Mouse (Mus musculus) Patski (cell line): ENCODE results near the gene Samd1. TPM values are rescaled to one million over a fixed set of nuclear protein-coding genes. Genes with fewer than 3 reads are reported as not detected.
A peak's percentile ranks its signal among the peaks of the same experiment; 100 is the strongest.

Experiments used
- ATAC-seq: fragments of 100-300 bp; one replicate; pipeline ENCODE4 v1.8.0; 2021
- CTCF ChIA-PET: fragments of 350-600 bp; sonication (Branson Sonifier 250); formaldehyde crosslinking; loops from one replicate; lab custom pipeline; 2022; ENCODE audit warnings: inconsistent platforms; lab: Charles Lee
- POLR2A ChIA-PET: fragments of 350-600 bp; sonication (Branson Sonifier 250); formaldehyde crosslinking; loops from one replicate; lab custom pipeline; 2022; ENCODE audit warnings: antibody characterized with exemption, inconsistent platforms; lab: Charles Lee
- DNase-seq: peaks from one replicate; pipeline ENCODE4 v3.0.0-alpha.2; 2011; ENCODE audit warnings: low read depth, low spot score
- H3K27me3 ChIP-seq: fragments of 371-371 bp; one replicate; pipeline ENCODE4 v1.5.1; 2021
- CTCF ChIP-seq: fragments of 100-300 bp; IDR thresholded peaks from one replicate; pipeline ENCODE4 v1.5.1; 2021
- in situ Hi-C: fragments of 300-500 bp; cut with MboI; formaldehyde crosslinking; loops from 3 replicates; pipeline ENCODE4 v1.11.1; 2018; ENCODE audit warnings: low pct_unique_long_range_greater_than_20kb, mixed read lengths
- polyA plus RNA-seq: library from polyadenylated mRNA; unstranded; gene quantifications from one replicate; pipeline ENCODE4 v1.2.3, GENCODE M21; 2021

Samd1 gene
- polyA plus RNA-seq, 1 experiment from 2014 or later, result 42.5 TPM

DNA sequence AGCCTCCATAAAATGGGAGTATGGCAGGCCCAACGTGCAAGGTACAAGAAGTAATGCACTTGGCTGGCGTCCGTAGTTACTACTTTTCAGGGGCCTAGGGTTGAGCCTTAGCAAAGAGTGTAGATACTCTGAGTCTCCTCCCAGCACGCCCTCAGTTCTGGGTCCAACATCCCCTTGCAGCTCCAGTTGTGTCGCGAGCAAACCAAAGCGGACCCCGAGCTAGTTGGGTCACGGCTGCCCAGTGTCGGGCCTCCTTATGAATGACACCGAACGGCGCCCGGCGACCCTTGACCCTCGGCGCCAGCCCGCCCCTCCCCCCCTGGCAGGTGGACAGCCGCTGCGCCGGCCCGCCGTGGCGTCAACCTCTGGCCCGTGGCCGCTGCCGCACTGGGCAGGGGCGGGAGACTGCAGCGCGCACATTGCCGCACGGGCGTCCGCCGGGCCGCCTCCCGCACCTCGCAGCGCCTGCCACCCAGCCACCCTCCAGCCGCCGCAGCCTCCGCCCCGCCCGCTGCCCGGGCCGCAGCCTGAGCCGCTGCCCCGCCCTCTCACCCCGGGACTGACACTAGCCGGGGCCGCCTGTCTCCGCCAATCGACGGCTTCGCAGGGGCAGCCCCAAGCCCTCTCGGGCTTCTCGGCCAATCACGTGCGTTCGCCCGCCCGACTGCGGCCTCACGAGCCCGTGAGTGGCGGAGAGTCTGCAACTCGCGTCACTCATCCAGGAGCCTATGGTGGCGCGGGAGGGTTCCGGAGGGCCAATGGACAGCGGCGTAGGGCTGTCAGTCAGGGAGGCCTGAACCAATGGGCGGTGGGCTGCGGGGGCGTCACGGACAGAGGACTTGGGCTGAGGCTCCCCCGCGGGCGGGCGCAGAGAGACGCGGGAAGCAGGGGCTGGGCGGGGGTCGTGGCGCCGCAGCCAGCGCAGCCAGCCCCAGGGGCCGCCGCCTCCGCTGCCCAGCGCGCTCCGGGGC, 25.0 kb upstream of the Samd1 start, which contains the start of gene Prkaca:
TSS of gene Prkaca (plus strand) at position 844 of the 971 bp plus-strand sequence.
- DNase-seq, result peak; percentile 88
- CTCF ChIA-PET, result no interaction called here
- no peak for TF ChIP-seq CTCF
- no peaks in the 10 kb centered on the region for H3K27me3 ChIP-seq
- peak; percentile 97 for ATAC-seq
- in situ Hi-C loops, result no loop called here
- POLR2A ChIA-PET, result no interaction called here

DNA sequence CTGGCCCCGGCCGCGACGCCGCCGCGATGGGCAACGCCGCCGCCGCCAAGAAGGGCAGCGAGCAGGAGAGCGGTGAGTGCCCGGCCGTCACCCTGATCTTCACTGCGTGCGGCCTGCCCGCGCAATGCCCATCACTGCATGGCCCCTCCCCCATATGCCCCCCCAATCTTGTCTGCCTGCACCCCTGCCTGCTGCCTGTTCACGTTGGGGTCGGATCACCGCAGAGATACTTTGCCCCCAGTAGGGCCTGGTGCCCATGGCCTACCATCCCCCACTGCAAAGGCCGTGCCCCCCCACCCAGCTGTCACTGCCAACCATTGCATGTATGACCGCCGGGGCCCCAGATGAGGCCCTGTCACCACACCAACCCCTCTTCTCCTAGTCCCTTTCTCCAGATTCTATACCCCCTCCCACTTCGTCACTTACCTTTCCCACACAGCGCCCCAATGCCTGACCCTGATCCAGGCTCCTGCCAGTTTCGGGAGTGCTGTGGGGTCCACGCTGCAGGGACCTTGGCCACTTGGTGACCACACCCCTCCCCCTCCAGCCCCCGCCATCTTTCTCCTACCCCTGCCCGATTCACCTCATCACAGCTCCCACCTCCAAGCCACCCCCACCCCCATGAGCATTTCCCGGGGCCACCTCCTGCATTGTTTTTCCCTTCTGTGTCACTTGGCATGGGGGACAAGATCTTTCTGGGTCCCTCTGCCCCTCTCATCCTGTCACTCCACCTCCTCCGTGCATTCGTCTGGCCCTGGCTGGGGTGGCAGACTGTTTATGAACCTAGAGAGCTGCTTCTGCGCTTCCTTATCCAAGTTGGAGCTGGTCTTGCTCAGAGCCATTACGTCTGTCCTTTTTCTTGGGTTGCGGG, 24.1 kb upstream of the Samd1 start:
- CTCF ChIA-PET, result no interaction called here
- peak; percentile 38 for ATAC-seq

DNA sequence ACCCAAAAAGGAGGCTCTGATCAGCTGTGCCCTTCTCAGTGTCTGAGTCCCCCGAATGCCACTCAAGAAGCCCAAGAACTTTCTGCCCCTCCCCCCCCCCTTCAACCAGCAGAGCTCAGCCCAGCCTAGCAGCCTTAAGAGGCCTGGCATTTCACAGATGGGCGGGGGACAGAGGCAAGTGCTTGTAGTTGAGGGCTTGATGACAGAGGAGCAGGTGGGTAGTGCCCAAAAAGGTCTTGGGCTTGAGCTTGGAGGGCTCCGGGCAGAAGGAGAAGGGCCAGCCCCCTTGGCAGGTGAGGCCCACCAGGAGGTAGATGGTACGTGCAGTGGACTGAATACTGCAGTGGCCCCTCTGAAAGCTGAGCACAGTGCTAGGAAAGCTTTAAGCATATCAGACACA, 23.0 kb upstream of the Samd1 start:
- POLR2A ChIA-PET, result interaction anchor here (0.7 kb wide), 1 partner anchor 681 kb away, joined by 8 read pairs; no protein-coding TSS in a partner anchor
- ATAC-seq, result no peak
- in situ Hi-C loops, result no loop called here
- CTCF ChIA-PET, result interaction anchor here (1.0 kb wide), 1 partner anchor 19 kb away, joined by 4 read pairs; no protein-coding TSS in a partner anchor
- DNase-seq, result no peak
- no peak for TF ChIP-seq CTCF
- no peaks in the 10 kb centered on the region for H3K27me3 ChIP-seq

More for the DNA sequence above, 24.1 kb upstream of the Samd1 start:
- H3K27me3 ChIP-seq, result no peaks in the 10 kb centered on the region
- no peak for TF ChIP-seq CTCF
- in situ Hi-C loops, result no loop called here
- no peak for DNase-seq
- POLR2A ChIA-PET, result no interaction called here

DNA sequence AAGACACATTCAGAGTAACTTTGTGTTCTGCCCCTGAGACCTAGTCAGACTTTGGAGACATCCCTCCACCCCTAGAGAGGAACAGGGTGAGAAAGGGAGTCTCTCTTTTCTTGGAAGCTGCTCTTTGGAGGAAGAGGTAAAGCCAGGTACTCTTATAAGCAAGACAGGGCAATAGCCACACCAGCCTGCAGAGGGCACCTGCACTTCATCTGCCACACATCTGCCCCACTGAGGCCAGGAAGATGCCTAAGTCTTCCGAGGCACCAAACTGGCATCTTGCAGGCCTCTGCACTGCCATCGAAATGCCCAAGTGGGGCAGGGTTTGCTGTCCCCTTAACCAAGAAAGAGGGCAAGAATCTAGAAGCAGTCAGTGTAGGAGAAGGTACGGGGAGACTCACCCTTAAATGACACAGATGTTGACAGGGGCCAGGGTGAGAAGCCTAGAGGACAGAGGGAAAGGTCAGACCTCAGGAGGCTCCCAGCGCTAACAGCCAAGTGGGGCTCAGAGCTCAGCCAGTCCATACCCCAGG, 21.3 kb upstream of the Samd1 start:
- DNase-seq (no peak), ATAC-seq (no peak)
- in situ Hi-C loops, result no loop called here
- no peak for TF ChIP-seq CTCF
- no peaks in the 10 kb centered on the region for H3K27me3 ChIP-seq
- ChIA-PET POLR2A (no interaction called here), CTCF (interaction anchor here (1.1 to 1.4 kb wide), 3 partner anchors 12 to 23 kb away, joined by 3 to 6 read pairs (median 4); no protein-coding TSS in a partner anchor)

DNA sequence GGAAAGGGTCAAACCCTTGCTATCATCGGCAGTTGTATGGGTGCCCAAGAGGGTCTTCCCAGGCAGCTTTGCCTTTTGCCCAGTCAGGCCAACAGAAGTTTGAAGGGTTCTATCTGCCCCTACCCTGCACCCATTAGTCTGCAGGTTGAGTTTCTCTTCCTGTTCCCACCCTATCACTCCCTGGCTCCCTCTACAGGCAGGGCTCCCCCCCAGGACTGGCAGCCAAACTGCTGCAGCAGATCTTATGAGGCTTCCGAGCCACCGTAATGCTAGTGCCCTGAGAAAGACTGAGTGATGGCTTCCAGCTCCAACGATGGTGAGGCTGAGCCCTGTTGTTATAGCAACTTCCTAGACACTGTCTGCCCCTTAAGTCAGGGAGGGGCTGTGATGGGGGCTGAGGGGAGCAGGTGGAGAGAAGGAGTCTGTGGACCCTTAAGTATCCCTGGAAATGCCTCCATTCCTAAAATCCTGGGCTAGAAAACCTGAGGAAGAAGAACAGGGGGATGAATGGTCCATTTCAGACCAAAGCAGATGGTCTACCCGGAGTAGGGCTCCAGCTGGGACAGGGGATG, 20.6 kb upstream of the Samd1 start:
- ATAC-seq, result no peak
- TF ChIP-seq CTCF, result no peak
- in situ Hi-C loops, result no loop called here
- no peaks in the 10 kb centered on the region for H3K27me3 ChIP-seq
- DNase-seq, result no peak
- ChIA-PET CTCF (interaction anchor here (1.3 kb wide), 1 partner anchor 11 kb away, joined by 5 read pairs; no protein-coding TSS in a partner anchor), POLR2A (interaction anchor here (0.7 kb wide), 1 partner anchor 12 kb away, joined by 3 read pairs; no protein-coding TSS in a partner anchor)

DNA sequence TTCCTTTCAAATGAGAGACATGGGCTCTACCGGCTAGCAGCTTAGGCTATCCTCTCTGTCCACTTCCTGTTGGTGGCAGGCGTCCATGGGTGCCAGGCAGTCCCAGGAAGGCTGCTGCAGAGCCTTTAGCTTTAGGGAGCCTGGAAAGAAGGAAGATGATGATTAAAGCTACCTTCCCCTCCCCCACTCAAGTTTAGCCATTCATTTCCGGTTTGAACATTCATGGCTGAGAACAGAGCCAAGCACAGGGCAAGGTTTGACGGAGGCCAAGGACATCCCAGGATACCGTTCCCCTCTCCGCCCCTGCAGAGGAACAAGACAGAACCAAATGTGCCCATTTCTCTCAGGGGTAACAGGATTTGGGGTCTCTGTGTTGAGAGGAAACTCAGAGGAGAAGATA, 19.8 kb upstream of the Samd1 start:
- no peak for TF ChIP-seq CTCF
- ChIA-PET POLR2A (no interaction called here), CTCF (interaction anchor here (1.3 kb wide), 1 partner anchor 10 kb away, joined by 5 read pairs; no protein-coding TSS in a partner anchor)
- no peak for DNase-seq
- in situ Hi-C loops, result no loop called here
- H3K27me3 ChIP-seq, result no peaks in the 10 kb centered on the region
- no peak for ATAC-seq

DNA sequence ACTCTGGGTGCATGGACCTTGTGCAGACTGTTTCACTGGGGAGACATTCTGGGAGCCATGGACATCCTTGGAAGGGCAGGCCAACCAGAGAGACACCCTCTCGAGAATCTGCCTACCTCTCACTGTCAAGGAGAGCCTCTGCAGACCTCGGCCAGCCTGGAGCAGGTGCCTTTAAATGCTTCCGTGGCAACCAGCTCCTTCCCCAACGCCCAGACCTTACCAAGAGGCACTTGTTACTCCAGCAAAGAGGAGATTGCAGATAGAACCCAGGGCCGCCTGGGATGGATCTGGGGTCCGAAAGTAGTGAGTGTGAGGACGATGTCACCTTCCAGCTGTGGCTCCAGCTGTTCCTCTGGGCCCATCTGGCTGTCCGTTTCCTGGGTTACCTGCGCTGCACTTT, 19.3 kb upstream of the Samd1 start:
- ATAC-seq (no peak), DNase-seq (no peak)
- in situ Hi-C loops, result no loop called here
- H3K27me3 ChIP-seq, result no peaks in the 10 kb centered on the region
- POLR2A ChIA-PET, result no interaction called here
- no peak for TF ChIP-seq CTCF
- CTCF ChIA-PET, result interaction anchor here (1.3 kb wide), 1 partner anchor 9 kb away, joined by 5 read pairs; no protein-coding TSS in a partner anchor

DNA sequence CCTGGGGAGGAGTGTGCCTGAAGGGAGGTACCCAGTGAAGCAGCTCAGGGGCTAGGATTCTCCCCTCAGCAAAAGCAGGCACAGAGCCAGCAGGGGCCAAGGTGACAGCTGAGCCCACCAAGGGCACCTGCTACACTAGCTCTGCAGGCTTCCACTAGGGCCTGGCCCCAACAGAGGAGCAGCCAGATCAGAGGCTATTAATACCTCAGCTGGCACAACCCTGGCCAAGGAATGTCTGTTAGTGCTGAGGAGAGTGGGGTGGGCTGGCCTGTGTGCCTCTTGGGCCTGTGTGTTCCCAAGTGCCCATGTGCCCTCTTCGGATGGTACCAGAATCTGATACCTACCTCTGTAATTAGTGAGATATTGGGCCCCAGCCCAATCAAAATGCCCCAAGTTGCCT, 17.2 kb upstream of the Samd1 start:
- ChIA-PET CTCF (no interaction called here), POLR2A (no interaction called here)
- TF ChIP-seq CTCF, result no peak
- in situ Hi-C loops, result no loop called here
- no peaks in the 10 kb centered on the region for H3K27me3 ChIP-seq
- DNase-seq (no peak), ATAC-seq (no peak)

DNA sequence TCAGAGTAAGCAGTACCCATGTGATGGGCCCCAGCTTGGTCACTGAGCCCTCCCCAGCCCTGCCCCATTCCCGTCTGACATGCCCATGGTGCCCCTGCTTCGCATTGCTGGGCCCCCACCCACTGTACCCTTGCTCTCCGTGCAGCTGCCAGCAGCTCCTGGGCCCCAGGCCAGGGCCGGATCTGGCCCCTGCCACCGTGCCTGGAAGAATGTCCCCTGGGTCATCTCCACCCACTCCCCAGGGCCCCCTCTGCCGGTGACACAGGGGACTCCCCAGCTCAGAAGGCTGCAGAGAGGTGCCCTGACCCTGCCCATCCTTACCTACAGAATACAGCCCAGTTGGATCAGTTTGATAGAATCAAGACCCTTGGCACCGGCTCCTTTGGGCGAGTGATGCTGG, 16.6 kb upstream of the Samd1 start:
- TF ChIP-seq CTCF, result no peak
- H3K27me3 ChIP-seq, result no peaks in the 10 kb centered on the region
- DNase-seq (no peak), ATAC-seq (no peak)
- POLR2A ChIA-PET, result no interaction called here
- CTCF ChIA-PET, result no interaction called here
- in situ Hi-C loops, result no loop called here

DNA sequence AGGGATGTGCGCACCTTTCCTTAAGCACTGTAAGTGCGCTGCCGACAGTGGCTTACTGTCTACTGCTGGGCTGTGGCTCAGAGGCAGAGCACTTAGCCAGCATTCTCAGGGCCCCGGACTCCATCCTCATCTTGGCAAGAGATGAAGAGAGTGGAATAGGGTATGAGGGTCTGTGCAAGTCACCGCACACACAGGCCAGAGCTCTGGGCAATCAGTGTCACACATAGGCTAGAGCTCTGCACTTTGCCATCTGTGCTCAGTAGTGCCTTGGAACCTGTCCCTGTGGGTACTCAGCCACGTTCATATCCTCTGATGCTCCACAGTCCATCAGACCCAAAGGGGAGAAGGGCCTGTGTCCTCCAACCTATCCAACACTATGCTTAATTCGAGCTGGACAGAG, 15.9 kb upstream of the Samd1 start:
- TF ChIP-seq CTCF, result no peak
- DNase-seq (no peak), ATAC-seq (no peak)
- CTCF ChIA-PET, result no interaction called here
- H3K27me3 ChIP-seq, result no peaks in the 10 kb centered on the region
- in situ Hi-C loops, result no loop called here
- POLR2A ChIA-PET, result no interaction called here
